Mouse (Mus musculus): ENCODE data around the gene Scarf1.

Scarf1 gene

DNA sequence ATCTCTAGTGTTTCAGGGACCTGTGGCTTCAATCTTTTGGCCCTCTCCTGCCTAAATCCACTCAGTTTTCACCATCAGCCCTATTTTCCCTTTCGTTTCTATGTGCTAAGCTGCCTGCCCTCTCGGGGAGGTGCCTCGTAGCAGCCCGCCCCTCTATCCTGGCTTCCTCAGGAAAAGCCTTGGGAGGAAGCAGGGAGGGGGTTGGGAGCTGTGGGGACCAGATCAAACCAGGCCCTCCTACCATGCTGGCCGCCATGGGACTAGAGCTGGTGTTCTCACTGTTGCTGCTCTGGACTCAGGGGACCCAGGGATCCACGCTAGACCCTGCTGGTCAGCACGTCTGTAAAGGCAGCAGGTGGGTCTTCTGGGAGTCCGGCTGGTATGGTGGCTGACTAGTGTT, at the start of gene Scarf1:
Gene Scarf1, plus strand, starts transcription at position 205 of the 400 bp plus-strand sequence.
- DNase-seq (ENCODE audit: low spot score in 2 of 2): no peak

DNA sequence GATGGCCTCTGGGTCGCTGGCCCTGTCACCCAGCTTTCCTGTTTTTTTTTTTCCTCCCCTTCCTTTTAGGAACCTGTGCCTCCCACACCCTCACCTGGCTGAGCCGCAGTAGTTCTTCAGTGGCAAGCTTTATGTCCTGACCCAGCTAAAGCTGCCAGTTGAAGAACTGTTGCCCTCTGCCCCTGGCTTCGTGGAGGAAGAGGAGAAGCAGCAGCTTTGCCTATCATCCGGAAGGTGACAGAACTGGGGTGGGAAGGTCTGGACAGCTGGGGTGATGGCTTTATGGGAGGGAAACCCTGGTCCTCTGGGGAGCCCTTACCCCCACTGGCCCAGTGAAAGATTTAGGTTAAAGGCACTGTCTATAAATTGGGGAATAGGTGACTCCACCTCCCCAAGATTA, 49.7 kb upstream of the Scarf1 start:
- DNase-seq (ENCODE audit: low spot score in 2 of 2): no peak

DNA sequence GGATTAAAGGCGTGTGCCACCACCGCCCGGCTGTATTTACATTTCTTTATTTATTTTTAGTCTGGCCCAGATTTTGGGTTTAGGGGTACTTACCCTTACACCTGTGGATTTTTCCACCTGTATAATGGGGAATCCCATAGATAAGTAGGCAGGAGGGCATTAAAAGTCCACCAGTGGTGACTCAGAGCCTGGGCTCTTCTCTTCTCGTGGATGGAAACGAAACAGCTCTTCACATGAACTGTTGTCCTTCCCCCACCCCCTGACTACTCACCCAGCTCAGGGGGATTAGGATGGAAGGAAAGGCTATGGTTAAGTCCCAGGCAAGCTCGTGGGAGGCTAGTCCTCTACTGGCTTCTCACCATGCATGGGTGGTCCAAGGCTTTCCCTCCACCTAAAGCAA, 48.9 kb upstream of the Scarf1 start:
- no peak for DNase-seq (ENCODE audit: low spot score in 2 of 2)

DNA sequence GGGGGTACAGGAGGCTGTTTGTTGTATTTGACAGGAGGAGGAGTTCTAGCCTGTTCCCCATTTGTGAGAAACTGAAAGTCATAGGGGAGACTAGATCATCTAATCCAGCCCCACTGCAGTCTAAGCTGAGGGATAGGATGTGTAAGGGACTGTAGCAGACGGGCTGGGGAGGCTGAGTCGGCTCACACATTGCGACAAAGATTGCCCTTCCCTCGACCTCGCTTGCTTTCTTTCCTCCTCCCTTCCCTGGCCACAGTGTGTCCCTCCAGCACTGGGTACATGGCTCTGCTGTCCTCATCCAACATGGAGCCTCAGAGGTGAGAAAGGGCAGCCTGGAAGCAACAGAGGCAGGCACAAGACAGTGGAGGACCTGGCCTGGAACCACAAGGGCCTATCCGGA, 48.3 kb upstream of the Scarf1 start:
- no peak for DNase-seq (ENCODE audit: low spot score in 2 of 2)

DNA sequence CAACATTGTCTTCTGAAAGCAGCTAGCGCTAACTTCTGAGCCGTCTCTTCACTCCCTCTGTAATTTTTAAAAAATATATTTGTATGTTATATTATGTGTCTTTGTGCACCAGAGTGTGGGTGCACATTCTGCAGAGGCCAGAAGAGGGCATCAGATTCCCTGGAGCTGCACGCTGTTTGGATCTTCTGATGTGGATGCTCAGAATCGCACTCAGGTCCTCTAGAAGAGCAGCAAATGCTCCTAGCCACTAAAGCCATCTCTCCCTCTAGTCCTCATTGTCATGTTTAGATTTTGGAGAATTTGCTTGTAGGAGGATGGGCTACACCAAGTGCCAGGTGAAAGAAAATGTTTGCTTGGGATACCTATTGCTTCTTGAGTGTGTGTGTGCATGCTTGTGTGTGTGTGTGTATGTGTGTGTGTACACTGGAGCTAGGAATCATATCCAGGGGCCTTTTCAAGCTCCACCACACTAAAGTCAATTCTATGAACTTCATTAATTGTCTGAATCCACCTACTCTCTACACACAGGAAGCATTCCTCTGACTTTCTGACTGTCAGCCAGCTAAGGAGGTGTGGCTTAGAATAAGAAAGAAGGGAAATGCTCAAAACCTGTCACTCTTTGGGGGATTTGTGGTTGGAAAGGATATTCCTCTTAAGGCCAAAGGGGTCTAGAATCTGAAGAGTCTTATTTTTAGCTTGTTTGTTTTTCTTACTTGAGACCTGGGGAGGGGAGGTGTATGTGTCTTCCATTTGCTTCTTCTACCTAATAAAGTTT, 46.4 kb upstream of the Scarf1 start:
- DNase-seq (ENCODE audit: low spot score in 2 of 2): no peak

DNA sequence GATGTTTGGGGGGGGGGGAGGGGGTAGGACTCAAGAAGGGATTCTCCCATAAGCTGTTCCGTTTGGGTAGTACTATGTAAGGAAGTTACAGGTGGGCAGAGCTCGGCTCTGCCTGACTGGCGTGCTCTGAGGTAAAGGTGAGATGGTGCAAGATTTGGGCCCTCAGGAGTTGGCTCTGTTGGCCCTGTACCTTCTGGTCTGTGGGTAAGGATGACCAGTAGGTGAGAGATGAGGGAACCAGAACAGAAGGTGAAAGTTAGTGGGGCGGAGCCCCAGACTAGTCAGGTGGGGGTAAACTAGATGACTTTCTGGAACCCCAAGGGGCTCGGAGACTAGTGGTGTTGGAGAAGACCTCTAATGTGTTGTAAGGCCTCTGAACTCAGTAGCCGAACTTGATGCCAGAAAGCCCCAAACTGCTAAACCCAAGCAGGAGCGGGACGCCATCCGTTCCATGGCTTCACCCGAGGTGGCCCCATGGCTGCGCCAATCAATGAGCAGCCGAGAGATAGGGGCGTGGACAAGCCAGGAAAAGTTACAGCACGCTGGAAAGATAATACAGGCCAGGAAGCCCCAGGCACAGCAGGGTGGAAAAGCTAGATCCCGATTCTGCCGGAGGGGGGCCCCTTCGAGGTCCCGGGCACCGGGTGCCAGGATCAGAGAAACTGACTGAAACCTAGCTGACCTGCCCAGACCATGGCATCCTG, 45.7 kb upstream of the Scarf1 start:
- peak in 1 of 2 experiments; percentile 27 for DNase-seq (ENCODE audit: low spot score in 2 of 2)

DNA sequence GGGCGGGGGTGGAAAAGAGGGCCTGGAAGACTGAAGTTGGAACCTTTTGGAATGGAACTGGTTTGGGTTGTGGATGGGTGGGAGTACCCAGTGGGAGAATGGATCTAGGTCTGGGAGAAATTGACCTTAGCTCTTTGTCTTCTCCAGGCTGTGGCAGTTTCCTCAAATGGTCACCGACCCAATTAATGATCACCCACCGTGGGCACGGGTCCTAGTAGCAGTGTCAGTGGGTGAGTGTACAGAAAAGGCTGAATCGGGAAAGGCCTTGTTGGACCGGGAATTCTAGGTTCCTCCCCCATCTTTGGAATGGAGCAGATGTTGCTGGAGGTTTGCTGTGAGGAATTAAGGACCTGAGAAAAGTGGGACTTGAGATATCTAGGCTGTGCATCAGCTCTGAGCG, 44.9 kb upstream of the Scarf1 start:
- no peak for DNase-seq (ENCODE audit: low spot score in 2 of 2)

DNA sequence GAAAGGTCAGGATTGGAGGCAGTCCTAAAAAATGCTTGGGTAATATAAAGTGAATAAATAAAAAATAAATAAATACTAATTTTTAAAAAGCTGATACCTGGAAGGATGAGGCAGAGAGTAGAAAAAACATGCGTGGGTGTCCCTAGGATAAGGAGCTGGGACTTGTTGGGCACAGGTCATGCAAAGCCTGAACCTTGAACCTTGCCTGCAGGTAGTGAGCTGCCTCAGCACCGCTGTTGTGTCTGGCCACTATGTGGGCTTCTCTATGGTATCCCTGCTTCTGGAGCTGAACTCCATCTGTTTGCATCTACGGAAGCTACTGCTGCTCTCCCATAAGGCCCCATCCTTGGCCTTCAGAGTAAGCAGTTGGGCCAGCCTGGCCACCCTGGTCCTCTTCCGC, 44.1 kb upstream of the Scarf1 start:
- no peak for DNase-seq (ENCODE audit: low spot score in 2 of 2)

DNA sequence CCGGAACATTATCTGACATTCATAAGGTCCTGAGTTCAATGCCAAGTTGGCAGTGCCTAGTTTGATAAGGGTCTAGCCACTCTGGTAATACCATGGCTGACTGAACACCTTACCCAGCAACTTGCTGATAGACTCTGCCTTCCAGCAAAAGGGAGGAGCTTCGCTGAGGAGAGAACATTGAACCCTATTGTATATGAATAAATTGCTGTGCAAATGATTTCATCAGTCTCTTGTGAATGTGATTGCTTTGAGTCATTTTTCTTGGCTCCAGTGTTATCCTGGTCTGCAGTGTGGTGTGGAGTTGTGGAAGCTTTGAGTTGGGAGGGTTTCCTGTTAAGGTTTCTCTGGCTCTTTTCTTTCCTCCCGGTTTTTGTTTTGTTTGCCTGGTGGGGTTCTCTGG, 42.7 kb upstream of the Scarf1 start:
- no peak for DNase-seq (ENCODE audit: low spot score in 2 of 2)

DNA sequence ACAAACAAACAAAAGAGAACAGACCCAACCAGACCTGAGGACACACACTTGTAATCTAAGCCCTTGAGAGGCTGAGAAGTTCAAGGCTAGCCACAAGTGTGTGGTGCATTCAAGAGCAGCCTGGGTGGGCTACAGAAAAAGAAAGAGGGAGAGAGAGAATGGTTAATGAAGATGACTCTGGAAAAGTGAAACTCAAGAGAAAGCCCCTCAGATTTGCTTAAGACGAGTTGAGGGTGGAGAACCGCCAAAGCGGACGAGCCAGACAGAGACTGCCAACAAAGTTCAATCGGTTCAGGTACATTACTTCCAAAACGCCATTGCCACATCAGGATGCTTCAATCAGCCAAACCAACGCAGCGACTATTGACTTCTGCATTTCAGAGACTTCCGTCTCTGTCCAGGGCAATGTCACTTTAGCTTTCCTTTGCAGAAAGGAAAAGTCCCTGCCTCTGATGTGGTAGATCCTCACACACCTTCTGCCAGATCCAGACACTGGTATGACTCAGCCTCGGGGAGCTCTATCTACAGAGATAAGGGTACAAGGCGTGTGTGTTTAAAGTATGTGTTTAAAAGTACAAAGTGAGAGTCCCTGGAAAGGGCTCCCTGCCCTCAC, 40.8 kb upstream of the Scarf1 start:
- no peak for DNase-seq (ENCODE audit: low spot score in 2 of 2)

DNA sequence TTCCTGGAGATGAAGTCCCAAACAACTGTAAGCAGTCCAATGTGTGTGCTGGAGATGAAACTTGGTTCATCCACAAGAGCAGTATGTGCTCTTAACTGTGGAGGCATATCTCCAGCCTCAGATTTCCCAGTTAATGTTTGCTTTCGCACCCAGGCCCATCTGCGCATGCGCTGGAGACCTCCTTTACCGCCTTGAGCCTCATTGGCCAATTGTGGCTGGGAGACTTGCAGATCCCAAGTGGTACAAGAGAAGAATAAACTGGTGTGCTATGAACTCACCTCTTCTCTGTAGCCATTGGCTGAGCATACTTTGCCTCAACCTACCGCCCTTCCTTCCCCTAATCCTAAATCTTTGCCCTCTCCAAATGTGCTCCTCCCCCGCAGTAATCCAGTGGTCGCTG, 40.0 kb upstream of the Scarf1 start:
- no peak for DNase-seq (ENCODE audit: low spot score in 2 of 2)

DNA sequence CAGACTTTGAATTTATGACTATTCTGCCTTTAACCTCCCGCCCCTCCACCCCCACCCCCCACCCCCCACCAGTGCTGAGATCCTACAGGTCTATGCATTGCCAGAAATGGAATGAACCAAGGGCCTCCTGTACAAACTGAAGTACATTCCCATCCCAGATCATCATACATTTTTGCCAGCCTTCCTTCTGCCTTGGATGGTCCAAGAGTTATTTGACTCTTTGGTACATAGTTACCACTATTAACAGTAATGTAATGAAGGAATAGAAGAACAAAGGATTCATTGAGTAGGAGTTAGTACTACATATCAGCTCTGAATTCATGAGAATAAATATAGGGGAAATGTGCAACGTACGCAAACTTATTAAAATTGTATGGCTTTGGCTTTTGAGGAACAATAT, 27.1 kb upstream of the Scarf1 start:
- no peak for DNase-seq (ENCODE audit: low spot score in 2 of 2)

DNA sequence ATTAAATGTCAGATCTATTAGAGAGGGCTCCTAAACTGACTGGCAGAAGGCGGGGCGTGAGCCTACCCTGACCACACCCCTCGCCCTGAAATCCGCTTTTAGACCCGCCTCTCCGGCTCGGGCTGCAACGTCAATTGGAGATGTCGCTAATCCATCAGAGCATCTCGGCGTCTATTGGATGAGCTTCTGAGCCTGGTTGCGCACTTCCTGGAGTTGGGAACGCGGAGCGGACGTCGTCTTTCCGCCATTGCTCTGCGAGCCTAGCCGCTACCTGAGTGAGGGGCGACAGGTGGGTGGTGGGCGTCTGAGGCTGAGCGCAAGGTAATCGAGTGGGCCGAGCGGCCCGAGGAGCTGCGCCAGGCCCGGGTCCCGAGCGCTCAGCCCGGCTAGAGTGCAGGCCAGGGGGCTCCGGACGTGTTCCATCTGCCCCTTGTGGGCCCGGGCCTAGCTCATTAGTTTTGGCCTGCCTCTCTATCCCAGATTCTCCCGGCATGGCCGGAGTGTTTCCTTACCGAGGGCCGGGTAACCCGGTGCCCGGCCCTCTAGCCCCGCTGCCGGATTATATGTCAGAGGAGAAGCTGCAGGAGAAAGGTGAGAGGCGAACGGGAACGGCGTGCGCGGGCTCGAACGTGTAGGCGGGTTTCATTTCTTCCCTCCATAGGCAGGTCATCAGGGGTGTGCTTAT, 26.6 kb upstream of the Scarf1 start, which contains the start of gene Prpf8:
Gene Prpf8, plus strand, starts transcription at position 216 of the 685 bp plus-strand sequence.
- peak; percentile 95 for DNase-seq (ENCODE audit: low spot score in 2 of 2)

DNA sequence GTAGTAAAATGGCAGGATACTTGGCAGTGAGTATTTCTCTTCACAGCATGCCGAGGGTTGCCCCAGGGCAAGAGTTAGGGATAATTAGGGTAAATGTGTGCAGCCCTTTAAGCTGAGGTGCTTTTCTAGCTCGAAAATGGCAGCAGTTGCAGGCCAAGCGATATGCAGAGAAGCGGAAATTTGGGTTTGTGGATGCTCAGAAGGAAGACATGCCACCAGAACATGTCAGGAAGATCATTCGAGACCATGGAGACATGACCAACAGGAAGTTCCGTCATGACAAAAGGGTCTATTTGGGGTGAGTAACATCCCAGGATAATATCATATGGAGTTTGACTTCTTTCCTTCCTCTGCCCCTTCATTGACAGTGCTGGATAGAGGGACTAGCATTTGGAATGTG, 25.8 kb upstream of the Scarf1 start:
- no peak for DNase-seq (ENCODE audit: low spot score in 2 of 2)

DNA sequence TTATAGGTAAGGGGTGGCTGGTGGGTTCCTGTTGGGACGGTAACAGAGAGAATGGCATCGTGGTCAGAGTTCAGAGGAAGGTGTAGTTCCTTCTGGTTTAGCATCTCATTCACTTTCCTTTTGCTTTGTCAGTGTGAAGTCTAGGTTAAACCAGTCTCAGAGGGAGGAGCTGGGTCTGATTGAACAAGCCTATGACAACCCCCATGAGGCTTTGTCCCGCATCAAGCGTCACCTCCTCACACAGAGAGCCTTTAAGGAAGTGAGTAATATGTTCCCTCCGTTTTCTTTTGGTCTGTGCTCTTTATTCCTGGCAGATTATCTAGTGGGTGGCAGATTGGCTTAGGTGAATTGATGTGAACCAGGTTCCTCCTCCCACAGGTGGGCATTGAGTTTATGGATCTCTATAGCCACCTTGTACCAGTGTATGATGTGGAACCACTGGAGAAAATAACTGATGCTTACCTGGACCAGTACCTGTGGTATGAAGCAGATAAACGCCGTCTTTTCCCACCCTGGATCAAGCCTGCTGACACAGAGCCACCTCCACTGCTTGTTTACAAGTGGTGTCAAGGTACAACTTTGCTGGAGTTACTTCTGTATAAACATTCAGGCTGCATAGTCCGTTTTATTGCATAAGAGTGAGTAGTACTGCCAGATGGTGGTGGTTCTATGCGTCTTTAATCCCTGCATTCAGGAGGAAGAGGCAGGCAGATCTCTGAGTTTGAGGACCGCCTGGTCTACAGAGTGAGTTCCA, 18.9 kb upstream of the Scarf1 start:
- DNase-seq (ENCODE audit: low spot score in 2 of 2): no peak

DNA sequence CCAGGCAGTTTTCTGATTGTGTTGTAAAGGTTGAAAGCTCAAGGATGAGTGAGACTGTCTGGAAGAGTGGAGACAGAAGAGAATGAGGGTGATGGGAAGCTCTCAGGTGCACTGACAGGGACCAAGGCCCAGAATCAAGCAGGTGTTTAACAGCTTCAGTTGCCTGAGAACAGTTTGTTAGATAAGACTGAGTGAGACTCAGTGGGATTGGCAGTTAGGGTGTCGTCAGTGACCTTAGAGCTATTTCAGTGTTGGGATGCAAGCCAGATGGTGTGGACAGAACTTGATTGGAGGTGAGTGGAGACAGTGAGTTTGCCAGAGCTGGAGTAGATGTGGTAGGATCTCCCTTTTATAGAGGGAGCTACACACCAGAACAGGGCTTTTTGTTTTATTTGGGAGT, 15.2 kb upstream of the Scarf1 start:
- no peak for DNase-seq (ENCODE audit: low spot score in 2 of 2)

DNA sequence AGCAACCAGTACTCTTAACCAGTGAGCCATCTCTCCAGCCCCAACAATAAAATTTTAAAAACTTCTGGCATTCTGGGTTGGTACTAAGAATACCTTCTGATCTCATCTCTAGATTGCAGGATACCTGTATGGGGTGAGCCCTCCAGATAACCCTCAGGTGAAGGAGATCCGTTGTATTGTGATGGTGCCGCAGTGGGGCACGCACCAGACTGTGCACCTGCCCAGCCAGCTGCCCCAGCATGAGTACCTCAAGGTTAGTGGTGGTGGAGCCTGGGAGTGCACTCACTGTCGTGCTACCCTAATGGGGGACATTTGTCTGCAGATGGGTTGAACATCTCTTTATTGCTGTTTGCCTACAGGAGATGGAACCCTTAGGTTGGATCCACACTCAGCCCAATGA, 5.2 kb upstream of the Scarf1 start:
- no peak for DNase-seq (ENCODE audit: low spot score in 2 of 2)

DNA sequence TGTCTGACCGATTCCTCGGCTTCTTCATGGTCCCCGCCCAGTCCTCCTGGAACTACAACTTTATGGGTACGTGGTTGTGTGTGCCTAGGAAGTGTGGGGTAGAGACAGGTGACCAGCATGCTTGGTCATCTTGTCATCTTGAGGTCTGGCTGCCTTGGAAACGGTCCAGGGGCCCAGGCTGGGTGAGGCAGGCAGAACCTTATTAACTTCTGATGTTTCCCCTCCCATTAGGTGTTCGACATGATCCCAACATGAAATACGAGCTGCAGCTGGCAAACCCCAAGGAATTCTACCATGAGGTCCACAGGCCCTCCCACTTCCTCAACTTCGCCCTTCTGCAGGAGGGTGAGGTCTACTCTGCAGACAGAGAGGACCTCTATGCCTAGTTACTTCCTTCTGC, 4.4 kb upstream of the Scarf1 start:
- no peak for DNase-seq (ENCODE audit: low spot score in 2 of 2)

DNA sequence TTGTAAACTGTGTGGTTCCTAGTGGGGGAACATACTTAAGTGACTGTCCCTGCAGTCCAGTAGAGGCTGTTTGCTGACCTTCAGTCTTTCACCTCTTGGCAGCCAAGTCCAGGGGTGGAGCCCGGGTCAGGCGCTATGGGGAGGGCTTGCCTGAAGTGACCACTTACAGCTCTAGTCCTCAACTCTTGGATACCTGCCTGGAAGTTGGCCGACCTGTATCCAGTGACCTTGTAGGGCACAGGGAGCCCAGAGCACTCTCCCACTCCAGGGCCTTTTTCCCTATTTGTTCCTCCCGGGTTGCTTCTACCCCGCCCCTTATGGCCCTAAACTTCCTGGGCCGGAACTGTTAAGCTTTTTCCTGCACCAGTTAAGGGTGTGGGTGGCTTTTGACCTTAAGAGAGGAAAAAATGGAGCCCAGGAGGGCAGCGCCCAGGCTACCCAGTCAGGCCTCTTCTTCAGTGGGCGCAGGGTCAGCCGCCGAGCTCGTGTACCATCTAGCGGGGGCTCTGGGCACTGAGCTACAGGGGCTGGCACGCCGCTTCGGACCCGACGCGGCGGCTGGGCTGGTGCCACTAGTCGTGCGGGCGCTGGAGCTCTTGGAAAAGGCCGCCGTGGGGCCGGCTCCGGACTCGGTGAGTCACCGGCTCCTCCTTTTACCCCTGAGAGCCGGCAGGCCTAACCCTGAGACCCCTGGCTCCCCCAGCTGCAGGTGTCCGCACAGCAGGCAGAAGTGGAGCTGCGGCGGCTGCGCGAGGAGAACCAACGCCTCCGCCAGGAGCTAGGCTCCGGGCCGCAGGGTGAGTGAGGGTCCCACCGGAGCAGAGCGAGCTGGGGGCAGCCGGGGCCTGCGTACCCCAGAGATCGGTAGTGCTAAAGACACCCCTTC, 3.4 kb upstream of the Scarf1 start, which contains the start of gene Rilp:
Gene Rilp, plus strand, starts transcription at position 354 of the 886 bp plus-strand sequence.
- DNase-seq (ENCODE audit: low spot score in 2 of 2): peak in 1 of 2 experiments; percentile 46

DNA sequence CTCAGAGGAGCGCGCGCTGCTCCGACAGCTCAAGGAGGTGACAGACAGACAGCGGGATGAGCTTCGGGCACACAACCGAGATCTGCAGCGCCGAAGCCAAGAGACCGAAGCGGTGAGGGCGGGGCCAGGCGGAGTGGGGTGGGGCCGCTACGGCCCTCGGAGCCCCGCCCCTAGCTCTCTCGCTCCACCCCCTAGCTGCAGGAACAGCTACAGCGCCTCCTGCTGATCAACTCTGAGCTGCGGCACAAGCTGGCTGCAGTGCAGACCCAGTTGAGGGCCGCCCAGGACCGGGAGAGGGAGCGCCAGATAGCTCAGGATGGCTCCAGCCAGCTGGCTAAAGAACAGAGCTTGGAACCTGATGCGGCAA, 2.7 kb upstream of the Scarf1 start:
- DNase-seq (ENCODE audit: low spot score in 2 of 2): peak; percentile 87 to 95

DNA sequence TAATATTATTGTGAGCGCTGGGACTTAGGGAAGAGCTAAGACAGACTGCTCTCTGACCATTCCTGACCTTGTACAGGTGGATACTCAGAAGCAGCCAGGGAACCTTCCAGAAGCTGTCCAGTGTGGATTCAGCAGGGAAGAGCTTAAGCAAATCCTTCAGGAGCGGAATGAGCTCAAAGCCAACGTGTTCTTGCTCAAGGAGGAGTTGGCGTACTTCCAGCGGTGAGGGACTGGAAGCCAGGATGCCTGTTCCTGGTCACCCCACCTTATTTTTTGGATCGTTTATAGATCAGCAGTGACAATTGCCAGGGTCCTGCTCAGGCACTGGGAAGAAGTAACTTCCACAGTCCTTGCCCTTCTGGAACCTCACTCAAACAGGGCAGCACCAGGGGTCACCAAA, 2.1 kb upstream of the Scarf1 start:
- DNase-seq (ENCODE audit: low spot score in 2 of 2): no peak

All from spleen, postnatal 14 days (tissue).